Mouse (Mus musculus): Measurements from ENCODE around the gene Lamtor5.
"Not testable (repeated sequence)": the region's sequence is repeated elsewhere in the genome, so short reads cannot be mapped to it uniquely, and the experiment has no call there.

Lamtor5 gene

GRCm38 (mm10) chr3:107266814-107267345, 11.8 kb upstream of the Lamtor5 start:
- in situ Hi-C loops (cut with MseI, MboI), result no loop called here

DNA sequence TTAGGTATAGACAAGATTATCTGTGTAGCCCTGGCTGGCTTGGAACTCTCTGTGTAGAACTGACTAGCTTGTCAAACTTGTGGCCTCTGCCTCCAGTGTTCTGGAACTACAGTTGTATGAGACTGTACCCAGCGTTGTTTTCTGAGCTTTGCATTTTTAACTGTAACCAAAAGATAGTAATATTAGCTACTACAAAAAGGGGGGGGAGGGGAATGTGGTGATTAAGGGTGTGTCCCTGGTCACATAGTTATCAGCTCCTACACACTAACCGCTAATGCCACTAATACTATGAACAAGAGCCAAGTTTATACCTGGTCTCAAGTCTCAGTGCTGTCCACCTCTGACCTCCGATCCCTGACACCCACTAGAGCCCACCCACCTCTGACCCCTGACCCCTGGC, 6.2 kb upstream of the Lamtor5 start:
- in situ Hi-C loops (cut with MseI, MboI), result no loop called here

DNA sequence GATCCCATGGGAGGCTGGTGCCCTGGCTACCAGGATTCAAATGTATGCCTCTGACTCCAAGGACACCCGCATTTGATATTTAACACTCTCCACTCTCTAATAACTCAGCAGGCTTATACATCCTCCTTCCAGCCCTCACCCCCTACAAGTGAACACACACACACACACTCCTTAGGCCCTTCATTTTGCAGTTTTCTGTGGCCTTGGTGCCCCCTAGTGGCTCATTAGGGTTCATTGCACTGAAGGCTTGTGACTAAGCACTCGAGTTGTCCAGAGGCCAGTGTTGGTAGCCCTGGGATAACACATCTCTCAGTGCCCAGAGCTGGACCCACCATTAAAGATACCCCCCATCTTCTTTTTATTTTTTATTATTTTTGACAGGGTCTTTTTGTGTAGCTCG, 4.8 kb upstream of the Lamtor5 start:
- in situ Hi-C loops (cut with MseI, MboI), result no loop called here

GRCm38 (mm10) chr3:107275351-107275750, 3.3 kb upstream of the Lamtor5 start:
- in situ Hi-C loops (cut with MseI, MboI), result no loop called here

GRCm38 (mm10) chr3:107275996-107276395, 2.7 kb upstream of the Lamtor5 start:
- in situ Hi-C loops (cut with MseI, MboI), result no loop called here

- in situ Hi-C loops (cut with MseI, MboI), result no loop called here
These were observed 2.0 kb upstream of the Lamtor5 start for GRCm38 (mm10) chr3:107276626-107277025.

DNA sequence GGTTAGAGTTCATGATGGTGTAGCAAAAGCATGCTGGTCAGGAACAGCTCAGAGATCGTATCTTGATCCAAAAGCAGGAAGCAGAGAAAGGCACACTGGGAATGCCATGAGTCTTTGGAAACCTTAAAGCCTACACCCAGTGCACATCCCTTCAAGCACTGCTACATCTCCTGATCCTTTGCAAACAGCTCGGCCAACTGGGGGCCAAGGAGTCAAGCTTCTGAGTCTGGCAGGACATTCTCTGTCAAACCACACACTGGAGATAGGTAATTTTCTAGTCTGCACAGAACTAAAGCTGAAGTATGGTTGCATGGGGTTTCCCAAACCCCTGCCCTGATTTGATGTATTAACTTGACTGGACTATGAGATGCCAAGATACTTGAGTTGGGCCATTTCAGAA, 7.5 kb downstream of the Lamtor5 start:
- in situ Hi-C loops (cut with MseI, MboI), result no loop called here

DNA sequence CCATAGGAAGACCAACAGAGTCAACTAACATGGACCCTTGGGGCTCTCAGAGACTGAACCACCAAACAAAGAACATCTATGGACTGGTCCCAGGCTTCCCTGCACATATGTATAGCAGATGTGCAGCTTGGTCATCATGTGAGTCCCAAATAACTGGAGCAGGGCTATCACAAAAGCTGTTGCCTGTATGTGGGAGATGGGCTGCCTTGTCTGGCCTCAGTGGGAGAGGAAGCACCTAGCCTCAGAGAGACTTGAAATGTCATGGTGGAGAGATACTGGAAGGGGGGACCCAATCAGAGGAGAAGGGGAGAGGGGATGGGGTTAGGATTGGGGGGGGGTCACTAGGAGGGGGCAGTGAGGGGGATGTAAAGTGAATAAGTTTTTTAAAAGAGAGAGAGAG, 8.7 kb downstream of the Lamtor5 start:
- in situ Hi-C loops (cut with MseI, MboI), result no loop called here

- in situ Hi-C loops (cut with MseI, MboI), result no loop called here
These were observed 12.2 kb downstream of the Lamtor5 start, which contains the start of gene Slc16a4 for GRCm38 (mm10) chr3:107290764-107291381. Gene Slc16a4 (plus strand): TSS chr3:107291230.

- in situ Hi-C loops (cut with MseI, MboI), result no loop called here
These were observed 17.2 kb downstream of the Lamtor5 start for GRCm38 (mm10) chr3:107295672-107296360.

DNA sequence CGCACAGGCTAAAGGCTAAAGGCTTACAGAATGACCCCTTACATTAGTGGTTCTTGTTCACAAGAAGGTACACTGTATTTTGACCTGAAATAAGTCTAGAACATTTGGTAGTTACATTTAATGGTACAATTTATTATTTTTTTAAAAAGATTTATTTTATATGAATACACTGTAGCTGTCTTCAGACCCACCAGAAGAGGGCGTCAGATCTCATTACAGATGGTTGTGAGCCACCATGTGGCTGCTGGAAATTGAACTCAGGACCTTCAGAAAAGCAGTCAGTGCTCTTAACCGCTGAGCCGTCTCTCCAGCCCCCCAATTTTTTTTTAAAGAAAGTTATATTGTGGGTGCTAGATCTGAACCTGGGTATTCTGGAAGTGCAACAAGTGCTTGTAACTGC, 18.3 kb downstream of the Lamtor5 start:
- in situ Hi-C loops (cut with MseI, MboI), result not testable (repeated sequence)

- in situ Hi-C loops (cut with MseI, MboI), result no loop called here
These were observed 38.7 kb downstream of the Lamtor5 start for GRCm38 (mm10) chr3:107317338-107317737.

GRCm38 (mm10) chr3:107321141-107321540, 42.5 kb downstream of the Lamtor5 start:
- in situ Hi-C loops (cut with MseI, MboI), result no loop called here

DNA sequence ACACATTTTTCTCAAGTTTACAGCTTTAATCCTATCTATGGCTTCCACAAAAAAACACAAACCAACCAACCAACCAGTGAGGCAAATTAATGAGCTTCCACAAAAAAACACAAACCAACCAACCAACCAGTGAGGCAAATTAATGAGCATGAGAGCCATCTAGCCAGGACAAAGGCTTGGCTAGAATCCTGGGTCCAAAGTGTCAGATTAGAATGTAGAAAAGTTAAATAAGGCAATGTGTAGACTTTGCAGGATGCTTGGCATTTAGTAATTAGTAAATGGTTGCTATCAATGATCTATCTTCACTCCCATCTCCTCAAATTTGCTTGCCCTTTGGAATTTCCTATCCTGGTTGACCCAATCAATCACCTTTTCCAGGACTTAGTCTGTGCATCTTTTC, 43.1 kb downstream of the Lamtor5 start:
- in situ Hi-C loops (cut with MseI, MboI), result no loop called here

DNA sequence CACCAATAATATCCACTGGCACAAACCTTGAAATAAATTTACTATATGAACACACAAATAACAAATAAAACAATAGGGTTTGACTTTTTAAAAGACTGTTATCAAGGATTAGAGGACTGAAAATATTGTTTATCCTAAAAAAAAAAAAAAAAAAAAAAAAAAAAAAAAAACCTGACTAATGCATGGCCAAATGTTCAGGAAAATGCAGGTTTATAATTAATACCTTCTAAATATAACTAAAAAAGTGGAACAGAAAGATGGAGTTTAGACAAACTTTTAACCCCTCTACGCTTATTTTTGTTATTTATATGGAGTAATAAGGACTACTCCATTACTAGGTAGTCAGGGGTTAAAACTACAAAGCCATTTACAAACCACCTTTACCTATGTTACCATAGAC, 47.8 kb downstream of the Lamtor5 start:
- in situ Hi-C loops (cut with MseI, MboI), result no loop called here

GRCm38 (mm10) chr3:107330503-107331424, 52.1 kb downstream of the Lamtor5 start:
- in situ Hi-C loops (cut with MseI, MboI), result no loop called here

GRCm38 (mm10) chr3:107331746-107332126, 53.1 kb downstream of the Lamtor5 start:
- in situ Hi-C loops (cut with MseI, MboI), result no loop called here

DNA sequence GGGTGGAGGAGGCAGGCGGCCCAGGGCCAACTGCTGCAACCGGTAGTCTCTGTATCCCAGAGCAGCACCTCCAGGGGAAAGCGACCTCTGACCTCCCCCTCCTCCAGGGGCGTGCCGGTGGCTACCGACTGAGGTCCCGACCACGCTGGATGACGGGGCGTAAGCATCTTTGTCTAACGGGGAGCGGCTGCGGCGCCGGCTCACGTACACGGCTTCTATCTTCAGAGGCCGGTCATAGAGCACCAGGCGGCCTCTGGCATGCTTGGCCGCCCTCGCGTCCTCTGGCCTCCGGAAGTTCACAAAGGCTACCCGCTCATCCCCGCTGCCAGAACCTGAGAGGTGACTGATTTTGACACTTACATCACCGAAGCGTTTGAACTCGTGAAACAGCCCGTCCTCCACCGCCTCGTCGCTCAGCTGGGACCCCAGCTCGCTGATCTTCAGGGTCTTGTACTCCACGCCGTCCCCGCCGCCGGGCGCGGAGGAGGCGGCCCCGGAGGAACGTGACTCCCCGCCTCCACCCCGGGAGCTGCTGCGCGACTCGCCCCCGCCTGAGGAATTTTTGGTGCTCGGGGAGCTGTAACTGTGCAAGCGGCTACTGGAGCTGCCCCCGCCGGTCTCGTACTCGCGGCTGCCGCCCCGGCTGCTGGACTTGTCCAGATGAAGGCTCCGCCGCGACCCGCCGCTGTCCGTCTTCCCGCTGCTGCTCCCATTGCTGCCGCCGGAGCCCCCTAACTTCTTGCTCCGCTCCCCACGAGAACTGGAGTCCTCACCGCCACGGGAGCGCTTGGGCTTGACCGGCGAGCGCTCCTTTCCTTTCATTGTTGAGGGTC, 53.7 kb downstream of the Lamtor5 start:
- in situ Hi-C loops (cut with MseI, MboI), result no loop called here

DNA sequence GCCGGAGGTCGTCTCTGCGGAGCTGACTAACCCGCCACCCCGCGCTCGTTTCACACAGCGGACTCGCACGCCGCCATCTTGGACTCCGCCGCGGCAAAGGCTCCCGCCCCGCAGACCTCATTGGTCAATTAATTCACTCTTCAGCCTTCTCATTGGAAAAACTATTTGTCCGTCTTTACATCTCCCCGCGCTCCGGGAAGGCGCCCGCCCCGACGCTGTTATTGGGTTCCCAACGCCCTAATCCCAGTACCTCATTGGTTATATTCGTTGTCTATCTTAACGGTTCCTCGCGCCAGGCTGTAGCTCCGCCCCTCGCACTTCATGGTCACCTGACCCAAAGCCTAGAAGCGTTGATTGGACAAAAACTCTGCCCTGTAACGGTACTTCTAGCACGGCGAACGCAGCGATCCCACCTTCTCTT, 54.3 kb downstream of the Lamtor5 start:
- in situ Hi-C loops (cut with MseI, MboI), result no loop called here

All from mouse trophoblast stem cell (cell line).